Mouse (Mus musculus) ovary, adult 18-20 months (tissue): ENCODE measurements around the gene Adamtsl4.
"Not testable (repeated sequence)": the region's sequence is repeated elsewhere in the genome, so short reads cannot be mapped to it uniquely, and the experiment has no call there.

ENCODE experiments used
- DNase-seq: peaks from one replicate; pipeline ENCODE4 v3.0.0; 2022; ENCODE audit warnings: low spot score, mixed read lengths

Gene Adamtsl4

GRCm38 (mm10) chr3:95700233-95700681, 12.5 kb upstream of the Adamtsl4 start:
- DNase-seq = no peak

GRCm38 (mm10) chr3:95698286-95698685, 10.6 kb upstream of the Adamtsl4 start:
- DNase-seq = no peak

- peak; percentile 51 for DNase-seq
Measured at GRCm38 (mm10) chr3:95696360-95696759, 8.6 kb upstream of the Adamtsl4 start.

- no peak for DNase-seq
Measured at GRCm38 (mm10) chr3:95695796-95696195, 8.1 kb upstream of the Adamtsl4 start.

- DNase-seq = no peak
Measured at GRCm38 (mm10) chr3:95694808-95695703, 7.3 kb upstream of the Adamtsl4 start.

- no peak for DNase-seq
Measured at GRCm38 (mm10) chr3:95693821-95694807, 6.4 kb upstream of the Adamtsl4 start.

GRCm38 (mm10) chr3:95692677-95693076, 5.0 kb upstream of the Adamtsl4 start:
- DNase-seq = no peak

- DNase-seq = not testable (repeated sequence)
Measured at GRCm38 (mm10) chr3:95690552-95690951, 2.8 kb upstream of the Adamtsl4 start.

GRCm38 (mm10) chr3:95689940-95690339, 2.2 kb upstream of the Adamtsl4 start:
- no peak for DNase-seq

GRCm38 (mm10) chr3:95689171-95689915, 1.6 kb upstream of the Adamtsl4 start:
- DNase-seq = no peak

GRCm38 (mm10) chr3:95687168-95687523, 571 bp downstream of the Adamtsl4 start:
- no peak for DNase-seq

- DNase-seq = no peak
Measured at GRCm38 (mm10) chr3:95686492-95687167, 1.1 kb downstream of the Adamtsl4 start.

- DNase-seq = no peak
Measured at GRCm38 (mm10) chr3:95685701-95686100, 2.0 kb downstream of the Adamtsl4 start.

GRCm38 (mm10) chr3:95685301-95685700, 2.4 kb downstream of the Adamtsl4 start:
- no peak for DNase-seq

- DNase-seq = no peak
Measured at GRCm38 (mm10) chr3:95684846-95685245, 2.9 kb downstream of the Adamtsl4 start.

GRCm38 (mm10) chr3:95682878-95683277, 4.8 kb downstream of the Adamtsl4 start:
- DNase-seq = no peak

- DNase-seq = no peak
Measured at GRCm38 (mm10) chr3:95681365-95681764, 6.4 kb downstream of the Adamtsl4 start.

GRCm38 (mm10) chr3:95680673-95681072, 7.0 kb downstream of the Adamtsl4 start:
- DNase-seq = no peak

GRCm38 (mm10) chr3:95679551-95679950, 8.2 kb downstream of the Adamtsl4 start:
- no peak for DNase-seq

GRCm38 (mm10) chr3:95677420-95678090, 10.2 kb downstream of the Adamtsl4 start:
- DNase-seq = no peak
